Mouse (Mus musculus): ENCODE measurements at regions not wholly inside any gene's neighbourhood (a gene's known extent, or its start where the extent isn't known, plus 50 kb on each side); places are given as distances from the start of the nearest gene placed in this dataset.

GRCm38 (mm10) chr8:54418035-54418434 lies 111.3 kb upstream of the Asb5 start:
- H3K27ac ChIP-seq (ENCODE audit: insufficient read depth, low read depth), result no peak overlapping the region
- no peaks in the 10 kb centered on the region for H3K27me3 ChIP-seq (replicated peaks)
- in situ Hi-C loops (cut with MboI; ENCODE audit: low pct_ligation_motif_present, low pct_unique_long_range_greater_than_20kb, low sequenced_read_pairs), result no loop called here
- DNase-seq (ENCODE audit: extremely low read depth), result no peak
- TF ChIP-seq NRF1 (IDR thresholded peaks at IDR 0.05; ENCODE audit: low read depth, low read length), result no peak
- TF ChIP-seq MAZ (IDR thresholded peaks at IDR 0.05; ENCODE audit: low read depth, low read length), result no peak
- TF ChIP-seq ELF1 (IDR thresholded peaks at IDR 0.05; ENCODE audit: low read depth, low read length), result no peak
- TF ChIP-seq MXI1 (IDR thresholded peaks at IDR 0.05; ENCODE audit: low read depth, low read length), result no peak
- TF ChIP-seq CTCF (conservative IDR thresholded peaks at IDR 0.05 in 1 of 2, IDR thresholded peaks at IDR 0.05 in 1 of 2; ENCODE audit: low read depth in 2 of 2, low read length in 2 of 2), result no peak
- TF ChIP-seq IRF4 (IDR thresholded peaks at IDR 0.05; ENCODE audit: low read depth, low read length), result no peak
- TF ChIP-seq MAX (IDR thresholded peaks at IDR 0.05; ENCODE audit: low read length), result no peak
- TF ChIP-seq EP300 (IDR thresholded peaks at IDR 0.05; ENCODE audit: low read length), result no peak
- TF ChIP-seq MAFK (IDR thresholded peaks at IDR 0.05; ENCODE audit: insufficient replicate concordance, low read length), result no peak
- TF ChIP-seq CHD1 (IDR thresholded peaks at IDR 0.05; ENCODE audit: low read depth, low read length), result no peak
- no peak for TF ChIP-seq SIN3A (IDR thresholded peaks at IDR 0.05; ENCODE audit: low read length)
- TF ChIP-seq BHLHE40 (IDR thresholded peaks at IDR 0.05; ENCODE audit: low read depth, low read length), result no peak
- no peak for TF ChIP-seq RAD21 (IDR thresholded peaks at IDR 0.05; ENCODE audit: low read depth, low read length)
- H3K4me1 ChIP-seq (ENCODE audit: control insufficient read depth in 1 of 2, insufficient read depth in 2 of 2), result peaks cover 0 to 15% of the 10 kb centered on the region in 2 experiments; a peak in 1 of 4 replicates
- H3K9me3 ChIP-seq (replicated peaks; ENCODE audit: low read length), result no peaks in the 10 kb centered on the region
- no peak overlapping the region for H3K4me2 ChIP-seq (ENCODE audit: insufficient read depth, low read depth, poor library complexity, severe bottlenecking)
- no peak overlapping the region for H3K9ac ChIP-seq (ENCODE audit: insufficient read depth, low read depth)
- no peaks in the 10 kb centered on the region for H3K36me3 ChIP-seq (replicated peaks in 1 of 2; ENCODE audit: control insufficient read depth in 1 of 2, insufficient read depth in 1 of 2, low read length in 1 of 2)
- H3K79me2 ChIP-seq (replicated peaks; ENCODE audit: control insufficient read depth, extremely low read depth, insufficient read depth, poor library complexity, severe bottlenecking), result no peaks in the 10 kb centered on the region
- no peak overlapping the region for H3K4me3 ChIP-seq (replicated peaks in 1 of 3; ENCODE audit: low read depth in 2 of 3, low read length in 2 of 3, poor library complexity in 1 of 3)
- dilution Hi-C loops (cut with MboI; ENCODE audit: extremely low pct_ligation_motif_present, extremely low pct_unique_long_range_greater_than_20kb, low sequenced_read_pairs), result no loop called here

GRCm38 (mm10) chr8:54420339-54421098 lies 108.9 kb upstream of the Asb5 start:
- no peaks in the 10 kb centered on the region for H3K36me3 ChIP-seq (replicated peaks in 1 of 2; ENCODE audit: control insufficient read depth in 1 of 2, insufficient read depth in 1 of 2, low read length in 1 of 2)
- peaks cover 0 to 15% of the 10 kb centered on the region in 2 experiments; a peak in 1 of 4 replicates for H3K4me1 ChIP-seq (ENCODE audit: control insufficient read depth in 1 of 2, insufficient read depth in 2 of 2)
- TF ChIP-seq KAT2A (IDR thresholded peaks at IDR 0.05; ENCODE audit: insufficient replicate concordance, low read length) (no peak), NRF1 (IDR thresholded peaks at IDR 0.05; ENCODE audit: low read depth, low read length) (no peak), HCFC1 (IDR thresholded peaks at IDR 0.05; ENCODE audit: low read depth, low read length) (no peak), EP300 (IDR thresholded peaks at IDR 0.05; ENCODE audit: low read length) (no peak), RAD21 (IDR thresholded peaks at IDR 0.05; ENCODE audit: low read depth, low read length) (no peak), BHLHE40 (IDR thresholded peaks at IDR 0.05; ENCODE audit: low read depth, low read length) (no peak), E2F4 (IDR thresholded peaks at IDR 0.05; ENCODE audit: insufficient replicate concordance, low read depth, low read length) (no peak), MAZ (IDR thresholded peaks at IDR 0.05; ENCODE audit: low read depth, low read length) (no peak), ZC3H11A (IDR thresholded peaks at IDR 0.05; ENCODE audit: low read depth, low read length) (no peak), TCF12 (IDR thresholded peaks at IDR 0.05; ENCODE audit: low read depth, low read length) (no peak), ZKSCAN1 (IDR thresholded peaks at IDR 0.05; ENCODE audit: borderline replicate concordance, low read depth, low read length) (no peak), MAFK (IDR thresholded peaks at IDR 0.05; ENCODE audit: insufficient replicate concordance, low read length) (no peak), CHD2 (IDR thresholded peaks at IDR 0.05; ENCODE audit: low read length) (no peak), USF1 (IDR thresholded peaks at IDR 0.05; ENCODE audit: low read depth, low read length) (no peak), NELFE (IDR thresholded peaks at IDR 0.05; ENCODE audit: low read depth, low read length) (no peak), UBTF (IDR thresholded peaks at IDR 0.05; ENCODE audit: low read depth, low read length) (no peak), MYC (IDR thresholded peaks at IDR 0.05; ENCODE audit: low read depth, low read length) (no peak), POLR2AphosphoS2 (IDR thresholded peaks at IDR 0.05; ENCODE audit: low read depth, low read length) (no peak), GABPA (IDR thresholded peaks at IDR 0.05; ENCODE audit: insufficient replicate concordance, low read depth, low read length) (no peak)
- dilution Hi-C loops (cut with MboI; ENCODE audit: extremely low pct_ligation_motif_present, extremely low pct_unique_long_range_greater_than_20kb, low sequenced_read_pairs), result no loop called here
- H3K79me2 ChIP-seq (replicated peaks; ENCODE audit: control insufficient read depth, extremely low read depth, insufficient read depth, poor library complexity, severe bottlenecking), result no peaks in the 10 kb centered on the region
- H3K27me3 ChIP-seq (replicated peaks), result no peaks in the 10 kb centered on the region
- no peaks in the 10 kb centered on the region for H3K9me3 ChIP-seq (replicated peaks; ENCODE audit: low read length)
- H3K27ac ChIP-seq (ENCODE audit: insufficient read depth, low read depth), result no peak overlapping the region
- no peak overlapping the region for H3K4me2 ChIP-seq (ENCODE audit: insufficient read depth, low read depth, poor library complexity, severe bottlenecking)
- in situ Hi-C loops (cut with MboI; ENCODE audit: low pct_ligation_motif_present, low pct_unique_long_range_greater_than_20kb, low sequenced_read_pairs), result no loop called here
- no peak for DNase-seq (ENCODE audit: extremely low read depth)
- no peak overlapping the region for H3K4me3 ChIP-seq (replicated peaks in 1 of 3; ENCODE audit: low read depth in 2 of 3, low read length in 2 of 3, poor library complexity in 1 of 3)
- no peak overlapping the region for H3K9ac ChIP-seq (ENCODE audit: insufficient read depth, low read depth)
